Mouse (Mus musculus) stomach, postnatal 0 days (tissue): ENCODE data around the gene Gm5591. TPM values are rescaled to one million over a fixed set of nuclear protein-coding genes. Genes with fewer than 3 reads are reported as not detected.
"Not testable (repeated sequence)": the region's sequence is repeated elsewhere in the genome, so short reads cannot be mapped to it uniquely, and the experiment has no call there.

Experiments used
- ATAC-seq: fragments of 200-750 bp; cut with Nextera tagmentation; 2 replicates; pipeline ENCODE4 v1.8.0; 2017; ENCODE audit not compliant: low FRiP score, low TSS enrichment
- DNase-seq: peaks from one replicate; pipeline ENCODE4 v3.0.0-alpha.2; 2016; ENCODE audit warnings: low spot score
- H3K27ac ChIP-seq: fragments of 300-500 bp; sonication (generic); replicated peaks from 2 replicates; pipeline ENCODE4 v1.5.1; 2014; ENCODE audit warnings: mild to moderate bottlenecking, control low read depth
- H3K27me3 ChIP-seq: fragments of 300-500 bp; sonication (generic); 2 replicates; pipeline ENCODE4 v1.6.1; 2014; ENCODE audit warnings: low read length; ENCODE audit not compliant: control insufficient read depth, insufficient read depth
- H3K36me3 ChIP-seq: fragments of 300-500 bp; sonication (generic); 2 replicates; pipeline ENCODE4 v1.6.1; 2014; ENCODE audit warnings: low read length, mixed read lengths; ENCODE audit not compliant: control insufficient read depth, insufficient read depth
- H3K4me1 ChIP-seq: fragments of 300-500 bp; sonication (generic); replicated peaks from 2 replicates; pipeline ENCODE4 v1.6.1; 2014; ENCODE audit warnings: antibody characterized with exemption; ENCODE audit not compliant: control insufficient read depth, insufficient read depth
- H3K4me2 ChIP-seq: fragments of 300-500 bp; sonication (generic); replicated peaks from 2 replicates; pipeline ENCODE4 v1.6.1; 2014; ENCODE audit warnings: low read depth, mild to moderate bottlenecking, control low read depth, moderate library complexity
- H3K4me3 ChIP-seq: fragments of 300-500 bp; sonication (generic); 2 replicates; pipeline ENCODE4 v1.5.1; 2014; ENCODE audit warnings: low read depth, low read length, control low read depth
- H3K9ac ChIP-seq: fragments of 300-500 bp; sonication (generic); 2 replicates; pipeline ENCODE4 v1.6.1; 2014; ENCODE audit warnings: mild to moderate bottlenecking, low read length, control low read depth, mixed read lengths
- H3K9me3 ChIP-seq: fragments of 300-500 bp; sonication (generic); 2 replicates; pipeline ENCODE4 v1.6.1; 2016; ENCODE audit warnings: low read length; ENCODE audit not compliant: control insufficient read depth
- WGBS: fragments of 180-500 bp; shearing (Covaris S2); extraction: QIAGEN DNeasy Blood & Tissue Kit; methylation state at CpG from one replicate; pipeline ENCODE4 v1.1.7; 2014; 5-methylcytosine and 5-hydroxymethylcytosine counted together
- polyA plus RNA-seq: library from polyadenylated mRNA; unstranded; fragments of >200 nt; fragmentation: Nextera tagmentation; extraction: Ambion mirVana; gene quantifications from 2 replicates; pipeline ENCODE4 v1.2.1, GENCODE M21; 2015

The Gm5591 gene
- polyA plus RNA-seq = not detected in 2 replicates

DNA sequence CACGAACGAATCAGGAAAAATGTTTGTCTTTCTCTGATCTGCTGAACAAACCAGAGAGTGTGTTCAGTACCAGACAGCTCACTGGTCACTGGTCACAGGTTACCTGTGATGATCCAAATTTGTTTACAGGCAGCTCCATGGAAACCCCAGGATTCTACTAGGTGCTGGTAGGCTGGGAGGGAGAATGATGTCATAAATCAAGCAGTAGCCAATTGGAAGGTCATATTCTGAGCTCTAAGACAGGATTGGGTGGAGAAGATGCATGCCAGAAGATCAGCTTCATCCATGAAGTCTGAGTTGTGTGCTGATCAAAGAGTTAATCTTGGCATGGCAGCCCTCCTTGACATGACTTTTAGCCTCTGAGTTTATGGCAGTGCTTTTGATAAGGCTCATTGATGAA lies at the start of gene Gm5591:
Gene Gm5591 (minus strand): TSS at position 101 of the 400 bp plus-strand sequence.
- not testable (repeated sequence) for H3K9me3 ChIP-seq, ATAC-seq, H3K4me3 ChIP-seq, H3K9ac ChIP-seq, H3K4me1 ChIP-seq, H3K36me3 ChIP-seq, H3K27me3 ChIP-seq, H3K4me2 ChIP-seq, DNase-seq, H3K27ac ChIP-seq
- 64% methylated on average over 2 of the region's 2 CpGs for WGBS

DNA sequence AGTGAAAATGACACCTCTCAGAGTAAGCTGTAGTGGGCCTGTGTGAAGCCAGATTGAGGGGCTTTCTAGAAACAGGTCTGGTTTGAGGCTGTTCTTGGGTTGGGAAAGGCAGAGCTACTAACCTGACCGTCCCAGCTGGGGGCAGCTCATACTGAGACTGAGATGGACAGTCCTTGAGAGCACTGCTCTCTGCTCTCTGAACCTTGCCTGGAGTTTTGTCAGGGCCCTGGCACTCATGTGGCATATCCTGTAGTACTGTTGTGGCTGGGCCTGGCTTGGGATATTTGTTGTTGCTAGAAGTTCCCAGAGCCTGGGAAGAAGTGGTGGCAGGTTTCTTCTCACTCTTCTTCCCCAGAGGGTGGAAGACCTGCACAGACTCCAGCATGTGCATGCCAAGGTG lies 39.5 kb downstream of the Gm5591 start:
- not testable (repeated sequence) for ATAC-seq, H3K4me3 ChIP-seq
- 71% methylated on average over 1 of the region's 1 CpGs for WGBS

More for the DNA sequence above, 39.5 kb downstream of the Gm5591 start:
- not testable (repeated sequence) for H3K4me1 ChIP-seq, H3K27me3 ChIP-seq, H3K9me3 ChIP-seq, H3K4me2 ChIP-seq, H3K36me3 ChIP-seq, H3K27ac ChIP-seq, H3K9ac ChIP-seq, DNase-seq
